Mouse (Mus musculus) limb, embryonic 14.5 days (tissue): ENCODE measurements around the gene Lcp2. TPM values are rescaled to one million over a fixed set of nuclear protein-coding genes. Genes with fewer than 3 reads are reported as not detected.

Experiments used
- ATAC-seq: fragments of 200-750 bp; cut with Nextera tagmentation; 2 replicates; pipeline ENCODE4 v1.8.0; 2017; ENCODE audit warnings: low read depth, moderate number of reproducible peaks, moderate TSS enrichment; ENCODE audit not compliant: low FRiP score
- DNase-seq: peaks from one replicate; pipeline ENCODE4 v3.0.0-alpha.2; 2015; ENCODE audit warnings: low spot score
- H3K27ac ChIP-seq: fragments of 300-500 bp; sonication (generic); replicated peaks from 2 replicates; pipeline ENCODE4 v1.5.1; 2014; ENCODE audit warnings: low read depth, mild to moderate bottlenecking, low read length, moderate library complexity, mixed read lengths
- H3K27me3 ChIP-seq: fragments of 300-500 bp; sonication (generic); 2 replicates; pipeline ENCODE4 v1.6.1; 2014; ENCODE audit warnings: low read length, mixed read lengths; ENCODE audit not compliant: control insufficient read depth, insufficient read depth
- H3K36me3 ChIP-seq: fragments of 300-500 bp; sonication (generic); 2 replicates; pipeline ENCODE4 v1.6.1; 2014; ENCODE audit warnings: mild to moderate bottlenecking, low read length, moderate library complexity, mixed read lengths; ENCODE audit not compliant: control insufficient read depth, insufficient read depth
- H3K4me1 ChIP-seq: fragments of 300-500 bp; sonication (generic); 2 replicates; pipeline ENCODE4 v1.6.1; 2014; ENCODE audit warnings: antibody characterized with exemption, low read length, mixed read lengths; ENCODE audit not compliant: control insufficient read depth, insufficient read depth
- H3K4me2 ChIP-seq: fragments of 300-500 bp; sonication (generic); replicated peaks from 2 replicates; pipeline ENCODE4 v1.6.1; 2014; ENCODE audit warnings: low read depth, mild to moderate bottlenecking, low read length, moderate library complexity; ENCODE audit not compliant: severe bottlenecking
- H3K4me3 ChIP-seq: fragments of 300-500 bp; sonication (generic); replicated peaks from 2 replicates; pipeline ENCODE4 v1.5.1; 2014; ENCODE audit warnings: low read length
- H3K9ac ChIP-seq: fragments of 300-500 bp; sonication (generic); 2 replicates; pipeline ENCODE4 v1.6.1; 2014; ENCODE audit warnings: mild to moderate bottlenecking, low read depth, low read length, moderate library complexity; ENCODE audit not compliant: severe bottlenecking
- H3K9me3 ChIP-seq: fragments of 300-500 bp; sonication (generic); 2 replicates; pipeline ENCODE4 v1.6.1; 2016; ENCODE audit warnings: low read length; ENCODE audit not compliant: control insufficient read depth
- POLR2A ChIP-seq: fragments of 200-500 bp; IDR thresholded peaks from 2 replicates; pipeline ENCODE4 v1.8.0; 2012; ENCODE audit warnings: inconsistent platforms, mild to moderate bottlenecking, moderate library complexity, borderline replicate concordance; ENCODE audit not compliant: insufficient read depth, insufficient read length; ENCODE audit errors: extremely low read depth
- WGBS: fragments of 180-500 bp; shearing (Covaris S2); extraction: QIAGEN DNeasy Blood & Tissue Kit; methylation state at CpG from one replicate; pipeline ENCODE4 v1.1.7; 2014; 5-methylcytosine and 5-hydroxymethylcytosine counted together
- polyA plus RNA-seq, 2 experiments: library from polyadenylated mRNA; depleted of rRNA in 1 of 2; stranded (reverse) in 1 of 2; unstranded in 1 of 2; fragments of >200 nt; fragmentation: Nextera tagmentation in 1 of 2; extraction: Ambion mirVana in 1 of 2; gene quantifications; 2 replicates each; pipeline versions ENCODE4 v1.2.1 to v1.2.3; 2012 to 2014

Gene Lcp2
- polyA plus RNA-seq, 2 experiments = 5.1 to 6.1 TPM

DNA sequence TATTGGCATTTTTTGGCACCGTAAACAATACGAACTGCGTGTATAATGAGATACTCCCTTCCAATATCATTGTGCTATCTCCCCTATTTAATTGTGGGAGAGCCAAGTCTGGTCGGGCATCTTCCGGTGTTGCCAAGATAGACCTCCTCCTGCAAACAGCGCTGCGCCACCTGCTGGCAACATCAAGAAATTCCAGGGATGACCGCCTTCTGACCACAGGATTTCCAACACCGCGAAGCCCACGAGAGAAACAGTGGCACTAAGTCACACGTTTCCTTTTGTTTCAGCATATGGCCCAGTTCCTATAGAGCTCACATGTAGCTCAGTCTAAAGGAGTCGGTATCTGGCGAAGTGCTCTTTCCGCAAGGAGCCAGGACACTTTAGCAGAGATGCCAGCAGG lies 27.1 kb downstream of the Lcp2 start:
- Histone ChIP-seq H3K9me3 (no peaks in the 10 kb centered on the region), H3K27ac (no peak overlapping the region), H3K36me3 (no peaks in the 10 kb centered on the region), H3K4me2 (no peak overlapping the region), H3K27me3 (no peaks in the 10 kb centered on the region), H3K4me3 (no peak overlapping the region), H3K4me1 (no peaks in the 10 kb centered on the region), H3K9ac (no peak overlapping the region)
- TF ChIP-seq POLR2A = no peak
- no peak for ATAC-seq
- DNase-seq = peak; percentile 42
- 16% methylated on average over 15 of the region's 15 CpGs for WGBS

DNA sequence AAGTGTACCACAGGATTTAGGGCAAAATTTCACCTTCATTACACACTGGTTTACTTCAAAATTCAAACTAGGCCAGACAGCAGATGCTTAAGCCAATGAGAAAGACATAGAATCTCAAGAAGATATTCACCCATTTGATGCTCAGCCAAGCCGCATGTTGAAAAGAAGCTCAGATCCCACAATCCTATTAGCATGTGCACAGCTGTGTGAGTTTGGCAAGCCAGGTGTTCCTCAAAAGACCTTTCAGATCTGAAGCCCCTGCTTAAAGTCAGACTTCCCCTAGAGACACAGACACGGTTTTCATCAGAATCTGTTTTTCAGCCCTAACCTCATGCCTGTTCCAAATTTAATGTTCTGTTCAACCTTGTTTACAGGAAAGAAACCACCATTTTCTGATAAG lies 31.1 kb downstream of the Lcp2 start:
- no peak overlapping the region for H3K9ac ChIP-seq
- DNase-seq (no peak), ATAC-seq (no peak)
- WGBS = 67% methylated on average over 2 of the region's 2 CpGs
- H3K4me2 ChIP-seq = no peak overlapping the region
- H3K4me3 ChIP-seq = no peak overlapping the region
- no peaks in the 10 kb centered on the region for H3K36me3 ChIP-seq
- peaks cover 7% of the 10 kb centered on the region for H3K4me1 ChIP-seq
- no peaks in the 10 kb centered on the region for H3K27me3 ChIP-seq
- H3K9me3 ChIP-seq = no peaks in the 10 kb centered on the region
- H3K27ac ChIP-seq = no peak overlapping the region
- TF ChIP-seq POLR2A = no peak

DNA sequence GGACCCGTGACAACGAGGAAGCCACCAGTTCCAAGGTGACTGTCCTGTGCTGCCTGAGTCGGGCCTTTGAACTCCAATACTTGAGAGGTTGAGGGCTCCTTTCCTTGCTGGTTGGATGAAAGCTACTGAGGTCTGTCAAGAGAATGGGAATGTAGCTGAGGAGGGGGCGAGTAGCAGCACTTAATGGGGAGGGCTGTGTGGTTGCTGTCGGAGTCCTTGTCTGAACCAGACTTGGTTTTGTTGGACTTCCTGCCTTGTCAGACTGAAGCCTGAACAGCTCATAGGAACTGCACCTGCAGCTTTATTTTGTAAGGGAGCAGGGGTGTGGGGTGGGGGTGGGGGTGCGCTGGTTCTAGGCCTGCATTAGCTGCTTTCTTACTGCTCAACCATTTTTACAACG lies 31.9 kb downstream of the Lcp2 start:
- Histone ChIP-seq H3K36me3 (no peaks in the 10 kb centered on the region), H3K9me3 (no peaks in the 10 kb centered on the region), H3K4me2 (no peak overlapping the region), H3K27ac (no peak overlapping the region), H3K9ac (no peak overlapping the region), H3K27me3 (no peaks in the 10 kb centered on the region), H3K4me1 (peaks cover 7% of the 10 kb centered on the region), H3K4me3 (no peak overlapping the region)
- ATAC-seq (no peak), DNase-seq (no peak)
- TF ChIP-seq POLR2A = no peak
- whole genome bisulfite sequencing = 78% methylated on average over 7 of the region's 7 CpGs

DNA sequence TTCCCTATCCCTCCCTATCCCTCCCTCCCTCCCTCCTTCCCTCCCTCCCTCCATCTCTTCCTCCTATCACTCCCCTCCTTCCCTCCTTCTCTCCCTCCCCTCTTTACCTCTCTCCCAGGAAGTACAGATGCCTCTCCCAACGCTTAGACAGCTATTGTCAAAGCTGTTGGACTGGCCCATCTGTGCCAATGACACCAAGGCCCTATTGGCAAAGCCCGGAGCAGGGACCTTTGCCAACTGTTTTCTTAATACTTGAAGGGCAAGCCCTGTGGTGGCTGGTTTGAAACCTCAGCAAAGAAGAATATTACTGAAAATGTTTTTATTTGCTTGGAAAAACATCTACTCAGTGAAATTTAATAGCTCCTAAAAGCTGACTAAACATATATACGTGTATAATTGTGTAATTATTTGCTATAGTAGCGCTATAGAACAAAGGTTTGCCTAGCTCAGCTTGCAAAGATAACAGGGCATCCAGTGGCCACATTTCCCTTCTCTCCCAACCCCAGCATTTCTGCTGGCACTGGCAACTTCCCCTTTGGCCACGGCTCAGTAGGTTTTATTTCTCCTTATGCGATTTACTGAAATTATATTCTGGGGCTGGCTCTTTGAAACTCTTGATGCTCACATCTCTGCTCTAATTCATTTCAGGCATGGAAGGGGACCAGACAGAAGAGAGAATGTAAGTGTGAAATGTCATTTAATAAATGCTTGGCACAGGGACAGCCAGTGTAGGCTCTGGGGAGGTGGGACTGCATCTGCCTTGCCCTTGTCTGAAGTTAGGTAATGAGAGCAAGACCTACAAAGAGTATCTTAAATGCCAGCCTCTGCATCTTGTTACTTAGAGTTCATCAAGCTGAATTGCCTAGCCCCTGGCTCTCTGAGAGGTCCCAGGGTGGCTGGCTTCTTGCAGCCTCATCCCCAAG lies 33.1 kb downstream of the Lcp2 start:
- Histone ChIP-seq H3K9ac (no peak overlapping the region), H3K4me1 (peaks cover 7% of the 10 kb centered on the region), H3K4me2 (no peak overlapping the region), H3K9me3 (no peaks in the 10 kb centered on the region), H3K4me3 (no peak overlapping the region), H3K27me3 (no peaks in the 10 kb centered on the region), H3K36me3 (no peaks in the 10 kb centered on the region), H3K27ac (no peak overlapping the region)
- DNase-seq (peak; percentile 25), ATAC-seq (no peak)
- 51% methylated on average over 6 of the region's 6 CpGs for WGBS
- no peak for TF ChIP-seq POLR2A

DNA sequence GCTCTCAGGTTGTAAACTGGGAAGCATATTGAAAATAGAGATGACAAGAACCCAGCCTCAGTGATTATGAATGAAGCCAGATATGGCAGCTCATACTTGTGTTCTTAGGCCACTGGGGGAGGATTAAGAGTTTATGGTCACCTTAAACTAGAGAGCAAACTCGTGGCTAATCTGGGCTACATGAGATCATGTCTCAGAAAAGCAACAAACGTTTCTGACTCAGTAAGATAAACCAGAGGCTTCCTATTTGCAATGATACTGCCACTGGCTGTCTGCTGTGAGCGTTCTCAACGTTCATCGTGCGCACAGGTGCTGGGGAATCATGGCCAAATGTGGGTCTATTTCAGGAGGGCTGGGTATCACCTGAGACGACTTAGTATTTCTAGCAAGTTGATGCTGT lies 37.1 kb downstream of the Lcp2 start:
- WGBS = 71% methylated on average over 7 of the region's 7 CpGs
- DNase-seq (no peak), ATAC-seq (no peak)
- no peak overlapping the region for H3K9ac ChIP-seq
- H3K27me3 ChIP-seq = no peaks in the 10 kb centered on the region
- no peaks in the 10 kb centered on the region for H3K9me3 ChIP-seq
- no peaks in the 10 kb centered on the region for H3K36me3 ChIP-seq
- H3K4me3 ChIP-seq = no peak overlapping the region
- no peak overlapping the region for H3K27ac ChIP-seq
- H3K4me2 ChIP-seq = no peak overlapping the region
- H3K4me1 ChIP-seq = peaks cover 7% of the 10 kb centered on the region
- no peak for TF ChIP-seq POLR2A
